Mouse (Mus musculus) erythroblast, embryonic 14.5 days (primary cell): ENCODE data around the gene Gm38431.

Experiments used
- GATA1 ChIP-seq: IDR thresholded peaks from 2 replicates; pipeline ENCODE4 v1.6.1; 2012; ENCODE audit warnings: low read length, inconsistent platforms, mixed read lengths
- TAL1 ChIP-seq: IDR thresholded peaks from 3 replicates; pipeline ENCODE4 v1.6.1; 2012; ENCODE audit warnings: low read length, inconsistent platforms, mixed read lengths

- TF ChIP-seq GATA1, result no peak
- TF ChIP-seq TAL1, result no peak
These were observed 22.4 kb upstream of the Gm38431 start for GRCm38 (mm10) chr9:21114190-21114589.
